Mouse (Mus musculus): ENCODE results near the gene Syt8. TPM values are rescaled to one million over a fixed set of nuclear protein-coding genes. Genes with fewer than 3 reads are reported as not detected.

The Syt8 gene
- total RNA-seq (2021) = not detected
- long read RNA-seq, experiment 1 = 0 reads
- long read RNA-seq, experiment 2 = 0 reads

- DNase-seq = no peak
Observed at GRCm38 (mm10) chr7:142434137-142434865, at the start of gene Syt8. Gene Syt8 (plus strand): TSS chr7:142434850.

GRCm38 (mm10) chr7:142385742-142386403, 48.8 kb upstream of the Syt8 start:
- intact Hi-C loops (cut with DNase I) = no loop called here

More at GRCm38 (mm10) chr7:142434137-142434865, at the start of gene Syt8:
- intact Hi-C loops (cut with DNase I) = loop anchor here (5.0 kb wide), 1 partner anchor 62 kb away; the partner anchor contains the start of gene Ifitm10

DNA sequence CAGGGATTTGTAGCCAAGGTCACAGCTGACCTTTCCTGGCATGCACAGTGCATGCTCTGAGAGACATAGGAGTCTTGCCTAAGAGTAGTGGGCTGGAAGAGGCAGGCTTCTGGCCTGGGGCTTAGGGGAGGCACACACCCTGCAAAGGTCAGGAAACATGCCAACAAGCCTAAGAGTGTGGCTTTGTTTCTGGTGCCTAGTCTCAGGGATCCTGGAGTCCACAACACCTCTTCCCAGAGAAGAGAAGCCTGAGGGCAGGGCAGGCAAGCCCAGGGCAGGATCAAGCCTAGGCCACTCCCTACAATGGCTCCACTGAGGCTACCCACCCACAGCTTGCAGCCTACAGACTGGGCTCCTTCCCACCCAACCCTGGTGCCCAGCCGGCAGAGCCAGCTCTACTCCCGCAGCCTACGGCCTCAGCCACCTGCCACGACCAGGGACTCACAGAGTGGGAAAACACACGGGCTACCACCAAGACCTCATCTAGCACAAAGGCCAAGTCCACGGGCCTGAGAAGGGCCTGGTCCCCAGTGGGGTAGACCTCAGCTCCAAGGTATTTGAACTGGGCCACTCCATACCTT, 47.9 kb upstream of the Syt8 start:
- DNase-seq = peak in 1 of 2 experiments; percentile 48
- intact Hi-C loops (cut with DNase I) = no loop called here

More at GRCm38 (mm10) chr7:142385742-142386403, 48.8 kb upstream of the Syt8 start:
- DNase-seq = no peak

GRCm38 (mm10) chr7:142387419-142388148, 47.1 kb upstream of the Syt8 start, which contains the start of gene Ctsd:
Gene Ctsd (minus strand): TSS chr7:142388038.
- DNase-seq = peak; percentile 97 to 98
- intact Hi-C loops (cut with DNase I) = no loop called here

- intact Hi-C loops (cut with DNase I) = no loop called here
- no peak for DNase-seq
Observed at GRCm38 (mm10) chr7:142388198-142388597, 46.5 kb upstream of the Syt8 start.

DNA sequence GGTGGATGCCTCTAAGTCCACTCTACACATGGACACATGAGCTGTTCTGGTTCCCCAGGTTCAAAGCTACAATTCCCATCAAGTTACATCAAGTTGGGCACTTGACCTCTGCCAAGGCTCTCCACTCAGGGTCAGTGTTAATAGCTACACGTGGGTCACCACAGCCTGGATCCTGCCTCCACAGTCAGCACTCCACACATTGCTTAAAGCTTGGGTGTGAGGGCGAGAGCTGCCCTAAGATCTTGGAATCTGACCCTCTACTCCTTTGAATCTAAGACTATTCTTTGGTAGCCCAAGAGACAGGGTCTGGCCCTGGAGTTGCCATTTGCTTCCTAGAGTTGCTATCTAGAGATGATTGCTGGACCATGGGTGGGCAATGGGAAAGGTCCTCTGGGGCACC, 45.9 kb upstream of the Syt8 start:
- no peak for DNase-seq
- intact Hi-C loops (cut with DNase I) = no loop called here

DNA sequence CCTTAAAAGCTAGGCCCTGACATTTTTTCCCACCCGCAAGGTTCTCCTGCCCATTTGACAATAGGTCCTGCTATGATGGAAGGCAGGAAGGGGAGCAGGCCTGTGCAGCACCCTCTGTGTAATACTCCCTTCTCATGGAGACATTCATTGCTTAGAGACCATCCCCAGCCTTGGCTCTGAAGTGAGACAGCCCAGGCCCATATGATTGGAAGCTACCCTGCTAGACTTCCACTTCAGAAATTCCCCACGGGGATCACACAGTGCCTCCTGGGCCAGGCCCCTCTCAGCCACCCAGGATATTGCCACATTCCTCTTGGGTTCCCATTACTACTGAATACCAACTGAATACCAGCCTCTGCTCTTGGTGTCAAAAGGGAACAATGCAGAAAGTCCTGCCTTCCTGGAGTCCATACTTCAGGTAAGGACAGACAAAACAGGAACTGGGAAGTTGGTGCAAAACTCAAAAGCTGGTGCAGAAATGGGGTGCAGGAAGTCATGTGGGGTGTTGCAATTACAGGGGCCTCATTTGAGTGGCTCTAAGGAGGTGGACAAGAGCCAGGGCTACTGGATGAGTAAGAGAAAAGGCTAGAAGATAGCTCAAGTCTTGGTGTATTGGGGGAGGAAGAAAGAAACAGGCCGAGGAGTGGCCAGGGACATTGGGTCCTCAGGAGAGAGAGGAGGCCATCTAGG, 44.5 kb upstream of the Syt8 start:
- intact Hi-C loops (cut with DNase I) = loop anchor here (10.0 kb wide), 1 partner anchor 325 kb away; the partner anchor contains the start of gene Mob2
- DNase-seq = no peak

DNA sequence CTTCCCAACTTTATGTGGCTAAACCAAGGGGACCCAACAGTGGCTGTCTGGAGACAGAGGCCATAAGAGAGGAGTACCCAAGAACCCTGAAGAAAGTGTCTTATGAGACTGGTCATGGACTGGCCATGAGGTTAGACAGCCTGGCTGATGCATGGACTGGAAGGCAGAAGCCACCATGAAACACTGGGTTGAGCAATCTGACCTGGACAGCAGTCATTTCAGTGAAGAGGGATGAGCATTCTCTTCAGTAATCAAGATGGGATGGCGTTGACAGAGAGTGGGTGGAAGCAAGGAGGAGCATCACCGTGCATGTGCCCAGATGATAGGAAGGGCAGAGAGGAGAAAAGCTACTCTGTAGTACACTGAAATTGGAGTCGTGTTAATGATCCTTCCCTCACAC, 43.5 kb upstream of the Syt8 start:
- DNase-seq = no peak
- intact Hi-C loops (cut with DNase I) = loop anchor here (10.0 kb wide), 1 partner anchor 326 kb away; the partner anchor contains the start of gene Mob2

GRCm38 (mm10) chr7:142391609-142392008, 43.0 kb upstream of the Syt8 start:
- DNase-seq = no peak
- intact Hi-C loops (cut with DNase I) = loop anchor here (10.0 kb wide), 1 partner anchor 327 kb away; the partner anchor contains the start of gene Mob2

- intact Hi-C loops (cut with DNase I) = loop anchor here (10.0 kb wide), 1 partner anchor 328 kb away; the partner anchor contains the start of gene Mob2
- DNase-seq = no peak
Observed at GRCm38 (mm10) chr7:142393191-142393590, 41.5 kb upstream of the Syt8 start.

DNA sequence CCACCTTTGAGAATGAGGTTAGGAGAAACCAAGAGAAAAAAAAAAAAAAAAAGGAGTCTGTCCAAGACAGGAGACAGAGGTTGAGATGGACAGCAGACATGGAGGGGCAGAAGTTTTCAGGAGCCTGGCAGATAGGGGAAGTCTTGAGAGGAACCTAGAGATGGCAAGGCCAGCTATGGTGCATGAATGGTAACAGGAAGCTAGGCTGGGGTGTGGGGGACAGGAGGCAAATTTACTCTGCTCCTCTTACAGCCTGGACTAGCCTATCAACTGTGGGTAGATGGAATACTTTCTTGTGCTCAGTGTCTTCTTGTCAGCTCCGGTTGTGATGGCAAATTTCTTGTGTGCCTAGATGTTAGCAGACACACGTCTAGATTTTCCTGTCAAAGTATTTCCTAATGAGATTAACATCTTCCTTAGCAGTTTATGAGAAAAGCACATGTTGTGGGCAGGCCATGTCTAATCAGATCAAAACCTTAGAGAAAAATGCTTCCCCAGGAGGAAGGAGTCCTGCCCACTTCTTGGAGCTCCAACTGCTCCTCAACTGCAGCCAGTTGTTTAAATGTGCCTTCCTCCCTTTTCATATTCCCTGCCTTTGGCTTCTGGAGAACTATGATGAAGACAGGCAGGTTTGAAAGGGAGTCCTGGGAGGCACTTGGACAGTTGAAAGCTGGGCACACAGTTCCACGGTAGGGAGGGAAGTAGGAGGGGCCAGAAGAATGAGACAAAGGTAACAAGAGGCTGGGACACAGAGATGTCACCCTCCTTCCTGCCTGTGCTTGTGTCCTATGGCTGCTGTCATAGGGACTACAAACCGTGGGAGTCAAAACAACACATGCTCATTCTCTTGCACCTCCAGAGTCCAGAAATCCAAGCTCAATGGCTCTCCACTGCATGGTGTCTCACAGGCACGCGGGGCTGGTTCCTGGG, 40.1 kb upstream of the Syt8 start:
- DNase-seq = no peak
- intact Hi-C loops (cut with DNase I) = loop anchor here (10.0 kb wide), 1 partner anchor 330 kb away; the partner anchor contains the start of gene Mob2

DNA sequence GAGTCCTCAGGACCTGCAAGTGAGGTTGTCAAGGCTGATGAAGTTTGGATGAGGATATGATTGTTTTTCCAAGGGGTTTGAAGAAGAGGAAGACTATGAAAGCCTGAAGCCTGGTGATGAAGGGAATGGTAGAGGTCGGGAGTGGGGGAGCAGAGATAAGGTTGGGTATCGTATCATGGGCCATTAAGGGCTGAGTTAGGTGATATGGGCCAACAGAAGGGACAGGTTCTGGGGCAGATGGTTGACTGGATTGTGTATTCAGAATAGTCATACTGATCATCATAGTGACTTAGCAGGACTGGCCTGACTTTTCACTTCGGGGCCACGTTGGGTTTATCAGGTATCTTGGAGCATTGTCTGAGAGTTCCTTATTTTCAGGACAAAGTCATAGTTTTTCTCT, 39.2 kb upstream of the Syt8 start:
- no peak for DNase-seq
- intact Hi-C loops (cut with DNase I) = loop anchor here (10.0 kb wide), 1 partner anchor 331 kb away; the partner anchor contains the start of gene Mob2

DNA sequence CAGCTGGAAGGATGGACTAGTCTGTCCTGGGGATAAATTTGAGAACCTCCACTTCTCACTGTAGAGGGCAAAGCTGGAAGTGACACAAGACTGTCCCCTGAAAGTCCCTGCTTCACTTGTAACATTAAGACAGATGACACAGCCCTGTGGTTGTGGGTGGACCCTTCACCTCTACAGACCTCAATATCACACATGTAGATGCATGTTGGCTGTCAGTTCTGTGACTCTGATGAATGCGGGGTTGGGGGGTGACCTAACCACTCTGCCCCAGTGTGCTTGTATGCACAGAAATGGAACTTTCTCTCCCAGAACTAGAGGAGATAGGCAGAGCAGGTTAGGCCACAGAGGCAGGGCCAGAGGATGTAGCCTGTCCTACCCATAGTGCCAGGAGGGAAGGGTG, 38.0 kb upstream of the Syt8 start:
- no peak for DNase-seq
- intact Hi-C loops (cut with DNase I) = loop anchor here (10.0 kb wide), 1 partner anchor 332 kb away; the partner anchor contains the start of gene Mob2

DNA sequence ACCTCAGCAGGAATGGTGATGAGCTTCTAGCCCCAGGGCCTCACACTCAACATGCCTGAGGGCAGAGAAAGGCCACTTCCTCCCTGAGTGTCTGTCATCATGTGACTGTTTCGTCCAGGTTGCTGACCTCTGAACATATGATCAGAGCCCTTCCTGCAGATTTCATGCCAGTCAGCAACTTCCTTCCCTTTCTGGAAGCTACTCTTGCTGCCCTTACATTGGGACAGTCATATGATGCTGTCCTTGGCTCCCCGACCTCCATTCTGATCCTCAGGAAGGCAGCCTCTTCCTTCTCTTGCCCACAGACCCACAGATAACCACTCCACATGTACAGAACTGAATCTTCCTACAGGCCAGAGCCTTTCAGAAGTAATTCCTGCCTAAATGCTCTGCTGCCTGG, 36.6 kb upstream of the Syt8 start:
- intact Hi-C loops (cut with DNase I) = loop anchor here (10.0 kb wide), 1 partner anchor 333 kb away; the partner anchor contains the start of gene Mob2
- no peak for DNase-seq

DNA sequence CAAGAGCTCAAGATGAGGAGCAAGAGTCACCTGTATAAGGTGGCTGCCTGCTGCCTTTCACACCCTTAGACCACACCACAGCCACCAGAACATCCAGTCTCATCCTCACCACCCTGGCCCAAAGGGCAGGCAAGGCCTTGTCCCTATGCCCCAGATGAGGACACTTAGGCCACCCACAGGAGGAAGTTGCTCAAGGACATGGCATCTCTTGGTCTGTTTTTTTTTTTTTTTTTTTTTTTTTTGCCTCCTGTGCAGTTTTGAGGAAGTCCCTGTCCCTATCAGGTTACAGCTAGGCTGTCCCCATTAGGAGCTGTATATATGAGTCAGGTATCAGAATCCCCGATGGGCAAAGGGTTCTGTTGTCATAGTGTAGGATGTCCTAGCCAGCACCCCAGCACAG, 35.4 kb upstream of the Syt8 start:
- intact Hi-C loops (cut with DNase I) = loop anchor here (10.0 kb wide), 1 partner anchor 334 kb away; the partner anchor contains the start of gene Mob2
- DNase-seq = no peak

DNA sequence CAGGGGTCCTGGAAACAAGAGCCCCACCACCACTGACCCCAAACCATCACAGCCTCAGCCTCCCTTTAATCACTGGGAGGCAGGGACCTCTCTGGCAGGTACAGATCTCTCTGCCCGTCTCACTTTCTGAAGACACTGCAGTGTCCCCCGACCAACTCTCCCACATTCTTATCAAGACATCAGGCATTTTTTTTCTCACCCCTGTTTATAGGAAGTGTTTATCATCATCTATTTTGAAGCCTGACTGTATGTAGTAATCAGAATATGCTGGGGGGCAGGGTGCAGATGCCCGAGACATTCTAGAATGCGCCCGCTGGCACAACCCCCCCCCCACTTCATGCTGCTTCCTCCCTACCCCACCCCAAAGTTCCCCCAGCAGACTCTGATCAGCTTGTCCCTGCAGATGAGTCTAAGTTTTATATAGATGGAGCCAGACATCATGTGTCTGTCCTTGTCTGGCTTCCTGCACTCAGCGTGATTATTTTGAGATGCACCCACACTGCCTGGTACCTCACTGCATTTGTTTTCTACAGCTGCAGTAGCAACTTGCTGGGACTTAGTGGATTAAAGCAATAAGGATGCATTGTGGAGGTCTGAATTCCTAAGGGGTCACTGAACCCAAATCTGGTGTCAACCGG, 34.4 kb upstream of the Syt8 start:
- intact Hi-C loops (cut with DNase I) = no loop called here

DNA sequence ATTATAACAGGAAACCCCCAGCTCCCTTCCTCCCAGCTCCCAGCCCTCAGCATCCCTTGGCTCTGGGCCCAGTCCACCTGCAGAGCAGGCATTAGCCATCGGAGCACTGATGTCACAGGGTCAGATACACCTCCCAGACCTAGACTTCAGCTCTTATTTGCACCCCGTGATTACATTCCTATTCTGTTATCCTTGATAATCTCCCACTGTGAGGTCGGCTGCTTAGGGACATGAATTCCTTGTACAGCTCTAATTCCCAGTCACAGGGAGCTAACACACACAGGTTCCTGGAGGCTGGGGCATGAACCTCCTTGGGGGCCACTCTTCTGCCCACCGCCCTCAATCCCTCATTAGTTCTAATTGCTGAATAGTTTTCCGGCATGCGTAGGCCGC, 33.9 kb upstream of the Syt8 start:
- DNase-seq = no peak
- intact Hi-C loops (cut with DNase I) = no loop called here

More for the DNA sequence above, 34.4 kb upstream of the Syt8 start:
- DNase-seq = no peak

- no peak for DNase-seq
- intact Hi-C loops (cut with DNase I) = no loop called here
Observed at GRCm38 (mm10) chr7:142403591-142403990, 31.1 kb upstream of the Syt8 start.
